Mouse (Mus musculus): ENCODE results near the gene Tmem208. TPM values are rescaled to one million over a fixed set of nuclear protein-coding genes. Genes with fewer than 3 reads are reported as not detected.
A peak's percentile ranks its signal among the peaks of the same experiment; 100 is the strongest.

Tmem208 gene
- polyA plus RNA-seq, 1 experiment from 2014 or later = 105 TPM

GRCm38 (mm10) chr8:105295256-105295655, 30.9 kb upstream of the Tmem208 start:
- WGBS = 66% methylated on average over 11 of the region's 11 CpGs
- Histone ChIP-seq H3K9me3 (ENCODE audit: control insufficient read depth, low read length) (no peaks in the 10 kb centered on the region), H3K27ac (replicated peaks) (no peak overlapping the region), H3K4me3 (ENCODE audit: low read depth, low read length) (no peak overlapping the region), H3K4me1 (replicated peaks; ENCODE audit: control insufficient read depth, insufficient read depth) (peaks cover 5% of the 10 kb centered on the region; the same call in 1 of the 2 replicates), H3K9ac (ENCODE audit: low read length) (no peak overlapping the region), H3K4me2 (replicated peaks; ENCODE audit: low read depth) (no peak overlapping the region), H3K27me3 (ENCODE audit: control insufficient read depth, insufficient read depth, low read length) (no peaks in the 10 kb centered on the region), H3K36me3 (ENCODE audit: control insufficient read depth, insufficient read depth, low read length) (peaks cover 5% of the 10 kb centered on the region; the same call in 1 of the 2 replicates)
- no peak for DNase-seq (ENCODE audit: low spot score)
- no peak for TF ChIP-seq CTCF (IDR thresholded peaks at IDR 0.05; ENCODE audit: low read depth)
- no peak for TF ChIP-seq EP300 (optimal IDR thresholded peaks at IDR 0.05)
- no peak for ATAC-seq (ENCODE audit: low FRiP score, low TSS enrichment)

- H3K9ac ChIP-seq (ENCODE audit: low read length) = no peak within 1 kb of the TSS
- H3K4me2 ChIP-seq (replicated peaks; ENCODE audit: low read depth) = peak within 1 kb of the TSS; percentile 86; the same call in 1 of the 2 replicates
- H3K27ac ChIP-seq (replicated peaks) = no peak within 1 kb of the TSS
- TF ChIP-seq CTCF (IDR thresholded peaks at IDR 0.05; ENCODE audit: low read depth) = no peak
- TF ChIP-seq EP300 (optimal IDR thresholded peaks at IDR 0.05) = no peak
- peaks cover 5% of the 10 kb centered on the region; the same call in 1 of the 2 replicates for H3K4me1 ChIP-seq (replicated peaks; ENCODE audit: control insufficient read depth, insufficient read depth)
- H3K36me3 ChIP-seq (ENCODE audit: control insufficient read depth, insufficient read depth, low read length) = peaks cover 6% of the 10 kb centered on the region; the same call in 1 of the 2 replicates
- no peaks in the 10 kb centered on the region for H3K9me3 ChIP-seq (ENCODE audit: control insufficient read depth, low read length)
- no peaks in the 10 kb centered on the region for H3K27me3 ChIP-seq (ENCODE audit: control insufficient read depth, insufficient read depth, low read length)
- 57% methylated on average over 11 of the region's 11 CpGs for WGBS
- ATAC-seq (ENCODE audit: low FRiP score, low TSS enrichment) = no peak
- no peak within 1 kb of the TSS; the same call in 1 of the 2 replicates for H3K4me3 ChIP-seq (ENCODE audit: low read depth, low read length)
- DNase-seq (ENCODE audit: low spot score) = no peak
These were observed 30.1 kb upstream of the Tmem208 start, which contains the start of gene Exoc3l for GRCm38 (mm10) chr8:105295895-105296573. Gene Exoc3l (minus strand): TSS chr8:105296101.

GRCm38 (mm10) chr8:105297511-105298192, 28.5 kb upstream of the Tmem208 start, which contains the start of gene E2f4:
Gene E2f4 (plus strand): TSS chr8:105297663.
- Histone ChIP-seq H3K36me3 (ENCODE audit: control insufficient read depth, insufficient read depth, low read length) (peaks cover 13% of the 10 kb centered on the region), H3K27ac (replicated peaks) (peak within 1 kb of the TSS; percentile 83), H3K9me3 (ENCODE audit: control insufficient read depth, low read length) (no peaks in the 10 kb centered on the region), H3K9ac (ENCODE audit: low read length) (peak within 1 kb of the TSS; percentile 94), H3K27me3 (ENCODE audit: control insufficient read depth, insufficient read depth, low read length) (no peaks in the 10 kb centered on the region), H3K4me3 (ENCODE audit: low read depth, low read length) (peak within 1 kb of the TSS; percentile 94), H3K4me2 (replicated peaks; ENCODE audit: low read depth) (peak within 1 kb of the TSS; percentile 86), H3K4me1 (replicated peaks; ENCODE audit: control insufficient read depth, insufficient read depth) (peaks cover 5% of the 10 kb centered on the region; the same call in 1 of the 2 replicates)
- DNase-seq (ENCODE audit: low spot score) (peak; percentile 95), ATAC-seq (ENCODE audit: low FRiP score, low TSS enrichment) (peak; percentile 92)
- 1% methylated on average over 53 of the region's 58 CpGs for WGBS
- TF ChIP-seq CTCF (IDR thresholded peaks at IDR 0.05; ENCODE audit: low read depth) = no peak
- no peak for TF ChIP-seq EP300 (optimal IDR thresholded peaks at IDR 0.05)

- H3K27ac ChIP-seq (replicated peaks) = 0 out of 2 replicates have a peak overlapping the region, but pooled peaks have one; percentile 4
- 53% methylated on average over 18 of the region's 18 CpGs for WGBS
- H3K9ac ChIP-seq (ENCODE audit: low read length) = peak overlapping the region; percentile 94
- DNase-seq (ENCODE audit: low spot score) (no peak), ATAC-seq (ENCODE audit: low FRiP score, low TSS enrichment) (no peak)
- no peaks in the 10 kb centered on the region for H3K27me3 ChIP-seq (ENCODE audit: control insufficient read depth, insufficient read depth, low read length)
- H3K4me1 ChIP-seq (replicated peaks; ENCODE audit: control insufficient read depth, insufficient read depth) = peaks cover 5% of the 10 kb centered on the region; the same call in 1 of the 2 replicates
- peak overlapping the region; percentile 86 for H3K4me2 ChIP-seq (replicated peaks; ENCODE audit: low read depth)
- H3K9me3 ChIP-seq (ENCODE audit: control insufficient read depth, low read length) = no peaks in the 10 kb centered on the region
- no peak for TF ChIP-seq CTCF (IDR thresholded peaks at IDR 0.05; ENCODE audit: low read depth)
- no peak for TF ChIP-seq EP300 (optimal IDR thresholded peaks at IDR 0.05)
- H3K36me3 ChIP-seq (ENCODE audit: control insufficient read depth, insufficient read depth, low read length) = peaks cover 17% of the 10 kb centered on the region
- peak overlapping the region; percentile 94 for H3K4me3 ChIP-seq (ENCODE audit: low read depth, low read length)
These were observed 27.6 kb upstream of the Tmem208 start for GRCm38 (mm10) chr8:105298351-105299252.

GRCm38 (mm10) chr8:105299962-105300361, 26.2 kb upstream of the Tmem208 start:
- Histone ChIP-seq H3K9ac (ENCODE audit: low read length) (no peak overlapping the region), H3K4me3 (ENCODE audit: low read depth, low read length) (no peak overlapping the region), H3K36me3 (ENCODE audit: control insufficient read depth, insufficient read depth, low read length) (peaks cover 21% of the 10 kb centered on the region), H3K27ac (replicated peaks) (no peak overlapping the region), H3K27me3 (ENCODE audit: control insufficient read depth, insufficient read depth, low read length) (no peaks in the 10 kb centered on the region), H3K4me1 (replicated peaks; ENCODE audit: control insufficient read depth, insufficient read depth) (peaks cover 5% of the 10 kb centered on the region; the same call in 1 of the 2 replicates), H3K9me3 (ENCODE audit: control insufficient read depth, low read length) (no peaks in the 10 kb centered on the region), H3K4me2 (replicated peaks; ENCODE audit: low read depth) (no peak overlapping the region)
- no peak for TF ChIP-seq EP300 (optimal IDR thresholded peaks at IDR 0.05)
- no peak for TF ChIP-seq CTCF (IDR thresholded peaks at IDR 0.05; ENCODE audit: low read depth)
- no peak for DNase-seq (ENCODE audit: low spot score)
- 72% methylated on average over 8 of the region's 8 CpGs for WGBS
- no peak for ATAC-seq (ENCODE audit: low FRiP score, low TSS enrichment)

Measured in stomach, postnatal 0 days (tissue).